Mouse (Mus musculus) kidney, postnatal 14 days (tissue): Measurements from ENCODE around the gene Lins1.

ENCODE experiments used
- DNase-seq: peaks from one replicate; pipeline ENCODE4 v3.0.0; 2022; ENCODE audit warnings: mixed read lengths

Lins1 gene

DNA sequence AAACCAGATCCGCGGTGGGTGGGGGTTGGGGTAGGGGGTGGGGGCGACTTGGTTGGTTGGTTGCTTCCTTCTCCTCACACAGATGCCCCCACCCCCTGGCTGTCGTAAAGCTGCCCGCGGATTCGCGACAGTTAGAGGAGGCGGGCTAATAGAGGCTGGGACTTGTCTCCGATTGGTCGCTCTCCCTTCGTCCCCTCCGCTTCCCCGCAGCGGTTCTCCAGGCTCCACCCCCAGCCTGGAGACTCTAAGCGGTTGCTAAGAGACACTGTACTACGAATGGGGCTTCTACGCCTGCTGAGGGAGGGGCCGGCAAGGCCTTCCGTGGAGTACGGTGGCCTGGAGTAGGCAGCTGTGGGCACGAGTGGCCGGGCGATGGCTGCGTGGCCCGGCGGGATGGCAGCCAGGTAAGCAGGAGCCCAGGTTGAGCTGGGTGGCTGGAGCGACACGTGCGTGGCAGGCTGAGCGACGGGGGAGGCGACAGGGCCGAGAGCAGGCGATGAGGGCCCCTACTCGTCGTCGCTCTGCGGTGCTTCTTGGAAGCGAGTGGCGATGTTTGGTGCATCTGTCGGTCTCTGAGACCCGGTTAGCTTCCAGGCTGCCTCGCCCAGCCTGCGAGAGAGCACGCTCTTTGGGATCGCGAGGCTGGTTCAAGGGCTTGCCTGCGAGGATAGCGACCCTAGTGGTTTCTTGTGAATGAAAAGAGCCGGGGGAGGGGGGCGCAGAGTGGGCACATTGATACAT is at the start of gene Lins1:
Gene Lins1, plus strand, starts transcription at position 270 of the 741 bp plus-strand sequence.
- peak; percentile 99 for DNase-seq

GRCm38 (mm10) chr7:66645736-66646135 is 44.0 kb upstream of the Lins1 start:
- no peak for DNase-seq

GRCm38 (mm10) chr7:66649181-66649580 is 40.5 kb upstream of the Lins1 start:
- no peak for DNase-seq

GRCm38 (mm10) chr7:66650883-66651282 is 38.8 kb upstream of the Lins1 start:
- DNase-seq, result peak; percentile 18

- DNase-seq, result no peak
These were observed 37.5 kb upstream of the Lins1 start for GRCm38 (mm10) chr7:66652216-66652615.

GRCm38 (mm10) chr7:66653596-66653995 is 36.1 kb upstream of the Lins1 start:
- DNase-seq, result no peak

DNA sequence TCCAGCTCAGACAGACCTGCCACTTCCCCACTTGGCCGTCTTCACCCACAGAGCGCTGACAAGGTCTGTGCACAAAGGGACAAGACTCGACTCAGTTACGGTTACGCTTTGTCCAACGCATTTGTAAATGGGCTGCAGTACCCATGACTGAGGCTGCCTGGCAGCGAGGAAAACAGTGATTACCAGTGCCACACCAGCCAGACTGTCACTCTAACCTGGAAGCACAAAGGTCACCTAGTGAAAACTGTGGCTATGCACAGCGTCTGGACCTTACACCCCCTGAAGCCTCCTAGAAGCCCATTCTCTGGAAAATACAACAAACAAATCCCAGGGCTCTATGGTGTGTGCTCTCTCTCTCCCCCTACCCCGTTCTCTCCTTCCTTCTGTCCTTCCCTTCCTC is 34.2 kb upstream of the Lins1 start:
- DNase-seq, result peak; percentile 12

GRCm38 (mm10) chr7:66660291-66660690 is 29.4 kb upstream of the Lins1 start:
- DNase-seq, result no peak

GRCm38 (mm10) chr7:66660972-66661371 is 28.7 kb upstream of the Lins1 start:
- no peak for DNase-seq

DNA sequence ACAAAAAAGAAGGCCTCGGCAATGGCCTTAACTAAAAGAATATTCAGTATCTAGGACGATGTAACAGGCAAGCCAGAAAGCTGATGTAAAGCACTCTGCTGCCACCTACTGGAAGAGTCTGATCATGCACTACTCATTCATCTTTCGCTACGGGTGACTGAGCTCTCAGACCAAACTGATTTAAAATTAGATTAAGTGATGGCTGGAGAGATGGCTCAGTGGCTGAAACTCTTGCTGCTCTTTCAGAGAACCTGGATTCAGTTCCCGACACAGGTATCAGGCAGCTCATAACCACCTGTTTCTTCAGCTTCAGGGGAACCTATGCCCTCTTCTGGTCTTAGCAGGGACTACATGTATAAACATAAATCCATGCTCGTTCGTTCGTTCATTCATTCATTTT is 28.1 kb upstream of the Lins1 start:
- DNase-seq, result peak; percentile 87

DNA sequence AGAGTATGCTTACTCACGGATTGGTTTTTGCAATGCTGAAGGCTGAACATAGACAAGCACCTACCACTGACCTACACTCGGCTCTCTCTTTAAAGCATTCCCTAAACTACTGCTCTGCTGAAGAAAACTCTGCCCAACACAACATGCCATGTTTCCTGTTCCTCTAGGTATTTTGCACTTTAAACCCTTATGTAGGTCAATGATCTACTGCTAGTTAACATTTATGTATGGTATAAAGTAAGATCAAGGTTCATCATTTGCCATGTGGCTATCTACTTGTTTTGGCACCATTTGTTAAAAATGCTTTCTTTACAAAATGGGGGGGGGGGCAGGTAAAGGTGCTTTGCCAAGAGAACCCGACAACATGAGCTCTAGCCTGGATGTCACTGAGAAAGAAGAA is 26.1 kb upstream of the Lins1 start:
- no peak for DNase-seq

GRCm38 (mm10) chr7:66667064-66667463 is 22.6 kb upstream of the Lins1 start:
- no peak for DNase-seq

GRCm38 (mm10) chr7:66675800-66676199 is 13.9 kb upstream of the Lins1 start:
- DNase-seq, result no peak

DNA sequence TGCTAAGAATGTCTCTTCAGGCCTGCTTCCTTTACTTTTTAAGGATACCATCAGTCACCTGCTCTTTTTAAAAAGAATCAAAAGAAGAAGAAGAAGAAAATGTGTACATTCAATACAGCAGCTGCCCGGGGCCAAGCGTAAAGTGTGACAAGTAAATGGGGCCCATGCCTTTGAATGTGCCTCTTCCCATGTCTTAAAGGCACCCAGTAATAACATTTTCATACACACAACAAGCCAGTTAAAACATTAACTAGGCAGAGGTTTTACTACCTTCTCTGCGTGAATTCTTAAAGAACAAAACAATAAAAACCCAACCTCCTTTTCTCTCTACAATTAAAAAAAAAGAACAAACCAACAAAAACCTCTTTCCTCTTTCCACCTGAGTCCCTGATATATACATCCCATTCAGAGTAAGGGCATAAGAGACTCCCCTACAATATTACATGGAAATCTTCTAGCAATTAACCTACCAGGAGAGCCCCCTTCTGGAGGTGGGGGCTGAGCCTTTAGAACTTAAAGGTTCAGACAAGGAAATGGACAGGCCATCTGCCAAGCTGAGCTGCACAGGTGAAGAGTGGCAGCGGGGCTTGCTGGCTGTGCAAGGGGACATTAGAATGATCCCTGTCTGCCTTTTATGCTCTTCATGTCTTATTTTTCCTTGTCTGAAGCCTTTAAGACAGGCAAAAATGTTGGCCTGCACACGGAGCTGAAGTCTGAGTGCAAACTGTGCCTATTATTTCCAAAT is 7.4 kb upstream of the Lins1 start:
- DNase-seq, result no peak

DNA sequence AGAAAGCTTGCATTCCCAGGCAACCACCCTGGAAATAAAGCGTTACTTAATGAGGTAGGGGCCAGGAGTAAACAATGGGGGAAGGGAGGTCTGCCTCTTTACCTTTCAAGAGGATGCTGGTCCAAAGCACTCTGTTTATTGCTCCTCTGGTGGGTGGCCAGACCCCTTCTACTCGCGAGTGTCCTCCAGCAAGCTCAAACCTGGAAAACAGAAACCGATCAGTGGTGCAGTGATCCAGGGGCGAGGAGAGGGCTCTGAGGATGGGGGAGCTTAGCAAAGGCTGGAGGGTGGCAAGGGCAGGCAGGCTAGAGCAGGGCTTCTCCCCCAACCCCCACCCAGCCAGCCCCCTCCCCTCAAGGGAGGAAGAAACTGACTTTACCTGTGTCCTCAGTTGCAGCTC is 968 bp upstream of the Lins1 start:
- DNase-seq, result no peak

GRCm38 (mm10) chr7:66689294-66689619 is 432 bp upstream of the Lins1 start, which contains the start of gene Asb7:
TSS of gene Asb7 (minus strand) at chr7:66689596.
- DNase-seq, result no peak

DNA sequence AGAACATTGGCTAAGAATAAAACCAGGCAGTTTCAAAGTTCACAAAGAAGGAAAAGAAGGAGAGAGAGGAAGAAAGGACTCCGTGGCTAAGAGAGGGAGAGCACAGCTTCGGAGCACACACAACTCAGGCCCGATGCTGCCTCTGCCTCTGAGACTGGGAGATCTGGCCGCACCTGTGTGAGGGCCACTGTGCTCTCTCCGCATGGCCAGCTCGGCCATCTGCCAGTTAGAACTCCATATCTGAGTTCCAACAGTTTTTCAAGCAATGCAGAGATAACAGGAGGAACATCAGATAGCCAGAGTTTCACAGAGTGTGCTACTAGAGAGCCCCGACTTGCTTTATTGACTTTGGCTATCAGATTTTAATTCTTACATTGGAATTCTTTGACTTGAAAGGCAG is 4.8 kb downstream of the Lins1 start:
- DNase-seq, result peak; percentile 9

- no peak for DNase-seq
These were observed 13.0 kb downstream of the Lins1 start for GRCm38 (mm10) chr7:66702721-66703120.

DNA sequence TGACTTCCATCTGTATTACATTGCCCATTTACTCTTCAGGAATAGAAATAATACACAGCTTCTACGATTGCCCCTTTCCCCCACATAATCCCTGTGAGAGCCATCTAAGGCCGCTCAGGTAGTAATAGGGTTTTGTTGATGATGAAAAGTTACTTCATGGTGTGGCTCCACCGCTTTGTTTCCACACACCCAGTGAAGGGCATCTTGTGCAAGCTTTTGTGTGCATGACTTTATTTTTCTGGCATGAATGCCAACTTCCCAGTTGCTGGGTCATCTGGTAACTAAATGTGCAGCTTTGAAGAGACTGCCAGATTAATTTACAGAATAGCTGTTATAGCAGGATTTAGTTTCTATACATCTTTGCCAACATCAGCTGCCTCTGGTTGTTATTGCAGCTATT is 14.9 kb downstream of the Lins1 start:
- DNase-seq, result no peak

- no peak for DNase-seq
These were observed 21.5 kb downstream of the Lins1 start for GRCm38 (mm10) chr7:66711166-66711565.

GRCm38 (mm10) chr7:66724514-66724913 is 34.8 kb downstream of the Lins1 start:
- DNase-seq, result no peak

DNA sequence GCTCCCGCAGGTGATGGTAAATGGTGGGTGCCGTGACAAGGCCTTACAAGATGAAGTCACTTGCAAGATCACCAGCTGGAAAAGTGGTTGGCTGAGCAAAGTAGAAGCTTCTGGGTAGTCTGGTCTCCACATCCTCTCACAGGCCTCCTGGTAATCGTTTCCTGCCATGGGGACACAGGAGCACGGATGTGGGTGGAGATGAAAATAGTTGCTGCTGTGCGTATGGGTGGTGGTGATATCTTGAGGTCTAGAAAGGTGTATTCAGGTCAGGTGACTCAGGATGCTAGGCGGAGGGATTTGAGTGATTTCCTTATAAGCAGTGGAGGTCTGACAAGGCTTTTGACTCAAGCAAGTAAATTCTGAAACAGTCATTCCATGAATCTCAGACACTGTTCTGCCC is 35.3 kb downstream of the Lins1 start:
- DNase-seq, result no peak

GRCm38 (mm10) chr7:66728072-66728471 is 38.4 kb downstream of the Lins1 start:
- no peak for DNase-seq

GRCm38 (mm10) chr7:66729232-66729631 is 39.5 kb downstream of the Lins1 start:
- no peak for DNase-seq

DNA sequence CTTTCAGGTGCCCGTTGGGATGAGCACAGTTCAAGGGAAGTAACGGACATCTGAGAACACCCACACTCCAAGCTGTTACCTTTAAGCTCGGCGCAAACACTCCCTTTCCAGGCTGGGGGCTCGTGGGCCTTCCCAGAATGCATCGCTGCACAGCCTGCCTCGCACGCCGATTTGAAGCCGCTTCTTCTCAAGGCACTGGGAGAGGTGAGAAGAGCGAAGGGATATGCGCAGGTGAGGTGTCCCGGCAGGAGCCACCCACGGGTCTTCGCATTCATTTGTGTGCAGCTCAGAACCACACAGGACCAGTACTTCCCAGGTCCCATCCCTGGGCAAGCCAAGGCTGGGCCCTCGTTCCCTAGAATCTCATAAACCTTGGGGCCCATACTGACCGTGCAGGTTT is 43.7 kb downstream of the Lins1 start:
- no peak for DNase-seq
